Comparison of ENCODE assay signal across 19 mouse cellular contexts in the genomic region with DNA sequence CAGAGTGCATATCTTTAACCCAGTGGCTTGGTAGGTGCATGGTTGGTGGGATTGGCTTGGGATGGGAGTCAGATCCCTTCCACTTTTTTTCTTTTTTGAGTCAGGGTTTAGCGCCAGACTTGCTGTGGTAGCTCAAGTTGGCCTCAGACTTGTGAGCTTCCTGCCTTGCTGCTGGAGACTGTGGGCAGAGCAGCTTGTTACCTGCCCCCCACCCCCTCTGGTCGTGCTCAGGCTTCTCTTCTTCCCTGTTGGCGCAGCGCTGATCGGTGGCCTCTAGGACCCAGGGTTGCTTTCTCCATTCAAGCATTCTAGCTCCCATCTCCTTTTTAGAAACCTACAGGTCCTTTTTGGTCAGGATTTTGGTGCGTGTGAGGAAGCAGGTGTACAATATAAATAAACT. TPM values are rescaled to one million over a fixed set of nuclear protein-coding genes. Genes with fewer than 3 reads are reported as not detected.
A peak's percentile ranks its signal among the peaks of the same experiment; 100 is the strongest.
DNase-seq lines count a peak whose midpoint lies in the region; ATAC-seq and TF ChIP-seq lines count a peak whose summit lies in the region.
"Had no signal": no experiment of that assay in that cellular context is flagged by ENCODE, and none has a peak within 500 bp of the region (broad histone marks: within the 10 kb centered on the region; RNA-seq: fewer than 3 reads in every experiment).

No protein-coding gene starts in this region.

- peaks cover 95% of the 10 kb centered on the region for H3K4me1 ChIP-seq in liver, embryonic 12.5 days
- H3K4me1 ChIP-seq in liver, embryonic 11.5 days (replicated peaks; ENCODE audit: control insufficient read depth, insufficient read depth, low read length), result peaks cover 64% of the 10 kb centered on the region
- H3K4me1 ChIP-seq in E14TG2a.4 (replicated peaks; ENCODE audit: low read depth, low read length), result peaks cover 97% of the 10 kb centered on the region
- peaks cover 92% of the 10 kb centered on the region for H3K4me1 ChIP-seq in megakaryocyte, embryonic 14.5 days

- 62% methylated on average over 6 of the region's 6 CpGs for WGBS in liver, embryonic 12.5 days (ENCODE audit: insufficient replicate concordance)
- 58% methylated on average over 6 of the region's 6 CpGs for WGBS in liver, embryonic 11.5 days

- no peak overlapping the region for H3K9ac ChIP-seq in liver, embryonic 12.5 days
- no peak overlapping the region for H3K9ac ChIP-seq in liver, embryonic 11.5 days (ENCODE audit: low read depth, low read length)
- H3K9ac ChIP-seq: forebrain, embryonic 12.5 days; hindbrain, embryonic 13.5 days; neural tube, embryonic 15.5 days had no signal

- no peak for TF ChIP-seq CTCF in E14TG2a.4 (conservative IDR thresholded peaks at IDR 0.05; ENCODE audit: low read length)

- H3K36me3 ChIP-seq in liver, embryonic 12.5 days, result peaks cover 22% of the 10 kb centered on the region
- H3K36me3 ChIP-seq in liver, embryonic 11.5 days (ENCODE audit: control insufficient read depth, insufficient read depth, low read length), result no peaks in the 10 kb centered on the region; the same call in 1 of the 2 replicates
- H3K36me3 ChIP-seq in E14TG2a.4 (ENCODE audit: insufficient read depth, low read length), result peaks cover 31% of the 10 kb centered on the region
- H3K36me3 ChIP-seq in megakaryocyte, embryonic 14.5 days (replicated peaks; ENCODE audit: low read length), result peaks cover 16% of the 10 kb centered on the region
- H3K36me3 ChIP-seq: forebrain, embryonic 12.5 days; hindbrain, embryonic 13.5 days; neural tube, embryonic 15.5 days had no signal

- H3K27ac ChIP-seq in liver, embryonic 12.5 days, result no peak overlapping the region
- H3K27ac ChIP-seq in liver, embryonic 11.5 days (ENCODE audit: low read depth, low read length), result no peak overlapping the region
- H3K27ac ChIP-seq: forebrain, embryonic 12.5 days; heart, embryonic 10.5 days; hindbrain, embryonic 13.5 days; kidney, postnatal 0 days; neural tube, embryonic 15.5 days had no signal

- H3K4me3 ChIP-seq in liver, embryonic 12.5 days, result no peak overlapping the region
- H3K4me3 ChIP-seq in liver, embryonic 11.5 days (ENCODE audit: low read depth, low read length), result no peak overlapping the region
- peak overlapping the region; percentile 37 for H3K4me3 ChIP-seq in E14TG2a.4 (replicated peaks; ENCODE audit: low read length)
- peak overlapping the region; percentile 62 for H3K4me3 ChIP-seq in megakaryocyte, embryonic 14.5 days (replicated peaks)
- H3K4me3 ChIP-seq: forebrain, embryonic 12.5 days; heart, embryonic 10.5 days; hindbrain, embryonic 13.5 days; neural tube, embryonic 15.5 days had no signal

- H3K4me2 ChIP-seq in liver, embryonic 12.5 days, result 0 out of 2 replicates have a peak overlapping the region, but pooled peaks have one; percentile 28
- H3K4me2 ChIP-seq in liver, embryonic 11.5 days, result no peak overlapping the region
- H3K4me2 ChIP-seq: forebrain, embryonic 12.5 days; hindbrain, embryonic 13.5 days; neural tube, embryonic 15.5 days had no signal

- no peaks in the 10 kb centered on the region for H3K27me3 ChIP-seq in liver, embryonic 12.5 days (replicated peaks)
- no peaks in the 10 kb centered on the region for H3K27me3 ChIP-seq in liver, embryonic 11.5 days (replicated peaks; ENCODE audit: control insufficient read depth, insufficient read depth, low read length)
- H3K27me3 ChIP-seq in E14TG2a.4 (ENCODE audit: insufficient read depth, low read length), result no peaks in the 10 kb centered on the region
- H3K27me3 ChIP-seq in megakaryocyte, embryonic 14.5 days (replicated peaks), result no peaks in the 10 kb centered on the region
- H3K27me3 ChIP-seq: forebrain, embryonic 12.5 days; hindbrain, embryonic 13.5 days; neural tube, embryonic 15.5 days had no signal

- ATAC-seq in liver, embryonic 12.5 days, result no peak
- ATAC-seq in liver, embryonic 11.5 days (replicated peaks; ENCODE audit: low FRiP score), result no peak
- ATAC-seq: intestine, embryonic 16.5 days had no signal

- H3K9me3 ChIP-seq in liver, embryonic 12.5 days (replicated peaks), result no peaks in the 10 kb centered on the region
- H3K9me3 ChIP-seq in liver, embryonic 11.5 days (ENCODE audit: control insufficient read depth, low read length), result no peaks in the 10 kb centered on the region
- H3K9me3 ChIP-seq in E14TG2a.4 (ENCODE audit: low read length), result no peaks in the 10 kb centered on the region
- H3K9me3 ChIP-seq in megakaryocyte, embryonic 14.5 days, result no peaks in the 10 kb centered on the region
- H3K9me3 ChIP-seq: forebrain, embryonic 12.5 days; G1E; heart, embryonic 10.5 days; hindbrain, embryonic 13.5 days; neural tube, embryonic 15.5 days had no signal

- no peak for DNase-seq in liver, embryonic 11.5 days (ENCODE audit: low spot score)
- DNase-seq in thymus, postnatal 14 days, result peak; percentile 38
- DNase-seq in cerebellum, postnatal 14 days, result no peak
- no peak for DNase-seq in embryo, embryonic 10 days (ENCODE audit: low spot score)
- DNase-seq in lung, adult 18-20 months, result no peak
- DNase-seq: cerebellum, adult 9-11 months; gastrocnemius, postnatal 25 days; heart, postnatal 14 days; retina, postnatal 1 day had no signal

RNA-seq across cellular contexts. Expression of gene Larp1, which starts 22.3 kb away (rescaled TPM):
- polyA plus RNA-seq in liver, embryonic 12.5 days (2016; fragmentation: Nextera tagmentation; extraction: Ambion mirVana), result 41.6 and 42.4 TPM in 2 replicates
- 37.2 and 43.0 TPM in 2 replicates for polyA plus RNA-seq in liver, embryonic 11.5 days (2014; fragmentation: Nextera tagmentation; extraction: Ambion mirVana)
- 25.9 and 62.2 TPM in 2 replicates for polyA plus RNA-seq in megakaryocyte, embryonic 14.5 days (2012; ENCODE audit: insufficient read depth, low replicate concordance)

Comparison
In these comparisons a context has a peak if more than half of its experiments do, and no peak if none do; other contexts are left out.
1. H3K4me3 ChIP-seq: peak in E14TG2a.4 (single experiment) and megakaryocyte, embryonic 14.5 days (single experiment); none in liver, embryonic 12.5 days (single experiment) and liver, embryonic 11.5 days (single experiment).